Mouse (Mus musculus) gastrocnemius, postnatal 36 days (tissue): ENCODE results near the gene Prkg1. TPM values are rescaled to one million over a fixed set of nuclear protein-coding genes. Genes with fewer than 3 reads are reported as not detected.

Experiments
- DNase-seq, 2 experiments: peaks; one replicate each; pipeline ENCODE4 v3.0.0; 2022
- intact Hi-C: fragments of 180-260 bp; cut with DNase I; formaldehyde crosslinking; loops from one replicate; pipeline ENCODE4 v1.15.1; 2025
- total RNA-seq, 2 experiments: library from RNA; stranded (reverse); gene quantifications; 2 replicates each; pipeline ENCODE4 v1.2.3; 2021

The Prkg1 gene
- total RNA-seq, 2 experiments from 2014 or later, result 23.1 to 37.4 TPM

DNA sequence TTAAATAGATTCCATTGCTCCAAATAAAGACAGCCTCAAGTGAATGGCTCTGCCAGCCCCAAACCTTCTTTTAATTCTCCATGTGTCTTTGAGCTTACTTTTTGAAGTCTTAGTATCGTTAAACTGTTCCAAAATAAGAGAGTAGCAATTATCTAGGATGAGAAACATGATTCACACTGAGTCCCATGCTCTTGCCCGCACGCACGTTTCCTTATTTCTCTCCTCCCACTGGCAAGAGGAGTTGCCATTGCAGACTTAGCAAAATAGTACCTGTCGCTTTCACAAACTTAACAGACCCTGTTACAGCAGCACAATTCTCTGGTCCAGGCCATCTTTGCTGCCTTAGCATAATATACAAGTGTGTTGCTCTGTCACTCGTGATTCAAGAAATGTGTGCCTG, 110.8 kb downstream of the Prkg1 start:
- intact Hi-C loops, result no loop called here
- DNase-seq, result no peak

- no peak for DNase-seq
- intact Hi-C loops, result no loop called here
Measured at GRCm38 (mm10) chr19:31650452-31650851, 114.4 kb downstream of the Prkg1 start.

GRCm38 (mm10) chr19:31647492-31647891, 117.3 kb downstream of the Prkg1 start:
- DNase-seq, result no peak
- intact Hi-C loops, result no loop called here

DNA sequence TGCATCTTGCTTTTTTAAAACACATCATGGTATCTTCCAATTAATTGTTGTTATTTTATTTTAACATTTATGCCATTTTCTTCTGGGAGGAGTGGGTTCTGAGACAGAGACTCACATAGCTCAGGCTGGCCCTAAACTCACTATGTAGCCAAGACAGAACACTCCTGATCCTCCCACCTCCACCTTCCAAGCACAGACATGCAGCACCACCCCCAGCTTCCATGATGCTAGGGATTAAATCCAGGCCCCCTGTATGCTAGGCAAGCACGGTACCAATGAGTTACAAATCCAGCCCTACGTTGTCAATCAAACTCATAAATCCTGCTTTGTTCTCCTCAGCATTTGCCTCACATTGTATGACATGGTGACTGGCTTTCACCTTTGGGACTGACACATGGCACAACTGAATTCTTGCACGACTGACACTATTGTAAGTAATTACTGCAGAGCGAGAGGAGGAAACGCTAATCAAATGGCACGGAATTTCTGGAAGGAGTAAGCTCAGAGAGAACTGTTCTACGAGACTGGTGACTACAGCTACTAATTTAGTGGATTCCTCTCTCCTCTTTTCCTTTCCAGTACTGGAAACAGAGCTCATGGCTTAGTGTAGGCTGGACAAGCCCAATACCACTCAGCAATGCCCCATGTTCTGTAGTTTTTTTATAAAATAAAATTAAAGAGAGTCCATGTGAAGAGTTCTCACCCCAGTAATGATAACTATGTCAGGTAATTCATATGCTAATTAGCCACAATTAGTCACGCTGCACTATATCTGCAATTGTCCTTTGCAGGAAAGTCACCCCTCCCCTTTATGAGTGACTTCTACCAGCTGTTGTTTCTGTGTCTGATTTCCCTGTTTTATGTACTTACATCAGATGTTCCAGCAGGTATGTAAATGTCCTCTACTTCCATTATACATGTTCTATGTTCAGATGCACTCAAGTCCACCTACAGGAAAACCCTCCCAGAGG, 133.6 kb downstream of the Prkg1 start:
- intact Hi-C loops, result no loop called here
- DNase-seq, result no peak

- intact Hi-C loops, result no loop called here
Measured at GRCm38 (mm10) chr19:31621716-31622115, 143.1 kb downstream of the Prkg1 start.

DNA sequence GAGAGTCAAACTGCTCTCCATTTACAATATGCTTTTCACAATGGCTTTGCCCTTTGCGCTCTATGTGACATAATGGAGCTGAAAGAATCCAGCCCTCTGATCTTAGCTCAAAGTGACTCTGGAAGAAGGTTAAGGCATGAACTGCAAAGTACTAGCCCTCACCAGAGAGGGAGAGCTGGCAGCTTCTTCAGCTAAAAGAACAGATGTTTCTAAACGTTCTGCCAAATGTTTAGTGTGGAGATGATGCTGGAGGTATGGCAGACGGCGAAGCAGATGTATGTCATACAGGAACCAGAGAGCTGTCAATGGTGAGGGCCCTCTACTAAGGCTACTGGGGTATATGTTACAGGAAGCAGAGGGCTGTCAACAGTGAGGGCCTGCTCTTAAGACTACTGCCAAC, 148.0 kb downstream of the Prkg1 start:
- DNase-seq, result no peak
- intact Hi-C loops, result no loop called here

More at GRCm38 (mm10) chr19:31621716-31622115, 143.1 kb downstream of the Prkg1 start:
- no peak for DNase-seq

GRCm38 (mm10) chr19:31616159-31616558, 148.7 kb downstream of the Prkg1 start:
- DNase-seq, result no peak
- intact Hi-C loops, result no loop called here

DNA sequence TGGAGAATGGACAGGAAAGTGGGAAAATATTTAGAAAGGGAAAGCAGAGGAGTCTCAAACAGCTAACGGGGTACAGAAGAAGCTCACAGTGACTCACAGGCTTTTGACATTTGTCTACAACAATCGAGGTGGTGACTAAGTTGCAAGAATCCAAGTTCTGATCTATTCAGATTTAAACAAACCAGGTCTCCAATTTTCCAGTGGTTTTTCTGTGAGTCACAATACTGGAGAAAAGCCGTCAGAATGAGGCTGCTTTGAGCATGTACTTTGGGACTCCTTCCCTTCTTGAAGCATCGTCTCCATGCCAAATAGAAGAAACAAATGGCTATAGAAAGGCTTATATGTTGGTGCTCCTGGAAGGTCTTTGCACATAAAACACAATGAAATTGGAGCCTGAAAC, 151.7 kb downstream of the Prkg1 start:
- intact Hi-C loops, result no loop called here
- no peak for DNase-seq

- no peak for DNase-seq
- intact Hi-C loops, result no loop called here
Measured at GRCm38 (mm10) chr19:31602578-31602977, 162.3 kb downstream of the Prkg1 start.

DNA sequence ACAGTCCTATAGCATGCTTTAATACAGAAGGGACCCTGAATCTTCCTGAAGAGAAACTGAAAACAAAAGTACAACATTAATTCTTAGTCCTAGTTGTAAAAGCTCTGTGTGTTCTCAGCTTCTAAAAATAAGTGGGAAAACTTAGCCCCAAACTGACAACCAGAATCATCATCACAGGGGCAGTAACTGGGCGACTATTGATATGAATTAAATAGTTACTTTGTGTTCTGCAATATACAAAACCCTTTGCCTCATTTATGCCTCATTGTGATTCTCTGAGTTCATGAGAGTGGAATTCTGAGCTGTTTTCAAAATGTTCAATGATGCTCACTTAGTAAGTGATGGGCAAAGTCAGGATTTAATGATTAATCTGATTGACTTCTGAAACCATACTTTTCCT, 170.8 kb downstream of the Prkg1 start:
- intact Hi-C loops, result no loop called here

GRCm38 (mm10) chr19:31590701-31591100, 174.1 kb downstream of the Prkg1 start:
- intact Hi-C loops, result no loop called here

More for the DNA sequence above, 170.8 kb downstream of the Prkg1 start:
- DNase-seq, result no peak

GRCm38 (mm10) chr19:31577092-31577491, 187.7 kb downstream of the Prkg1 start:
- no peak for DNase-seq
- intact Hi-C loops, result no loop called here

More at GRCm38 (mm10) chr19:31590701-31591100, 174.1 kb downstream of the Prkg1 start:
- DNase-seq, result no peak

- intact Hi-C loops, result no loop called here
- DNase-seq, result no peak
Measured at GRCm38 (mm10) chr19:31564329-31564728, 200.5 kb downstream of the Prkg1 start.

- DNase-seq, result no peak
- intact Hi-C loops, result no loop called here
Measured at GRCm38 (mm10) chr19:31546063-31546462, 218.8 kb downstream of the Prkg1 start.

GRCm38 (mm10) chr19:31531249-31531740, 233.5 kb downstream of the Prkg1 start:
- intact Hi-C loops, result no loop called here
- peak in 1 of 2 experiments; percentile 14 for DNase-seq

DNA sequence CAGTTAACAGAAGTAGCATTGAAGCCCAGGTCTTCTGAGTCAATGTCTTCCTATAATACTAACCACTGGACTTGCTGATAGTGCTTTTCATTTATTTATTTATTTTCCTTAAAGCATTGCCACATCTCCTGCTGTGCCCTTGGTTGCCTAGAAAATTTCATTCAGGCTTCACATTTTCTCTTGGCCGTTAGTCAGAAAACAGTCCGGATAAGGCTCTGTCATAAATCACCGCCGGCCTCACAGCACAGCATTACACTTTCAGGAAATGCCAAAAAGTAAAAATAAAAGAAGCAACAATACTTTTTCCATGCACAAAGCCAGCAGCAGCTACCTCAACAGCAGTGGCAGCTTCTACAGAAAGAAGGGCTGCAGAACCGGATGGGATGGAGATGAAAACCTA, 234.2 kb downstream of the Prkg1 start:
- DNase-seq, result no peak
- intact Hi-C loops, result no loop called here

GRCm38 (mm10) chr19:31529890-31530289, 234.9 kb downstream of the Prkg1 start:
- no peak for DNase-seq
- intact Hi-C loops, result no loop called here

GRCm38 (mm10) chr19:31514490-31514889, 250.3 kb downstream of the Prkg1 start:
- intact Hi-C loops, result no loop called here

GRCm38 (mm10) chr19:31507831-31508230, 257.0 kb downstream of the Prkg1 start:
- intact Hi-C loops, result no loop called here
- no peak for DNase-seq

More at GRCm38 (mm10) chr19:31514490-31514889, 250.3 kb downstream of the Prkg1 start:
- DNase-seq, result no peak

- no peak for DNase-seq
Measured at GRCm38 (mm10) chr19:31506296-31506695, 258.5 kb downstream of the Prkg1 start.

GRCm38 (mm10) chr19:31505041-31505440, 259.8 kb downstream of the Prkg1 start:
- intact Hi-C loops, result no loop called here

More at GRCm38 (mm10) chr19:31506296-31506695, 258.5 kb downstream of the Prkg1 start:
- intact Hi-C loops, result no loop called here

GRCm38 (mm10) chr19:31497386-31497785, 267.4 kb downstream of the Prkg1 start:
- DNase-seq, result no peak
- intact Hi-C loops, result no loop called here

More at GRCm38 (mm10) chr19:31505041-31505440, 259.8 kb downstream of the Prkg1 start:
- DNase-seq, result no peak
